Mouse (Mus musculus) ES-E14 (cell line): ENCODE measurements at regions not wholly inside any gene's neighbourhood (a gene's known extent, or its start where the extent isn't known, plus 50 kb on each side); places are given as distances from the start of the nearest gene placed in this dataset.

Experiments
- DNase-seq: peaks from one replicate; pipeline ENCODE4 v3.0.0-alpha.2; 2013; ENCODE audit warnings: low read depth, low spot score
- H3K27ac ChIP-seq: 2 replicates; pipeline ENCODE4 v1.5.1; 2012; ENCODE audit warnings: low read depth, mild to moderate bottlenecking, low read length, moderate library complexity, mixed read lengths; ENCODE audit not compliant: poor library complexity, insufficient read depth, severe bottlenecking
- H3K36me3 ChIP-seq: 2 replicates; pipeline ENCODE4 v1.6.1; 2012; ENCODE audit warnings: mild to moderate bottlenecking, low read length, moderate library complexity, mixed read lengths; ENCODE audit not compliant: control insufficient read depth, poor library complexity, insufficient read depth, severe bottlenecking
- H3K4me1 ChIP-seq, 2 experiments: fragments of 150-350 bp in 1 of 2; sonication (generic) in 1 of 2; 2 replicates each; pipeline ENCODE4 v1.6.1; 2012; ENCODE audit warnings: low read length in 2 of 2, mild to moderate bottlenecking in 1 of 2, mixed read lengths in 1 of 2; ENCODE audit not compliant: control insufficient read depth in 2 of 2, insufficient read depth in 2 of 2, poor library complexity in 1 of 2
- H3K4me3 ChIP-seq, 2 experiments: fragments of 150-350 bp in 1 of 2; sonication (generic) in 1 of 2; 2 replicates each; pipeline ENCODE4 v1.5.1; 2012; ENCODE audit warnings: low read length in 2 of 2, low read depth in 1 of 2, mild to moderate bottlenecking in 1 of 2, mixed read lengths in 1 of 2; ENCODE audit not compliant: insufficient read depth in 1 of 2, poor library complexity in 1 of 2, severe bottlenecking in 1 of 2
- H3K9ac ChIP-seq: 2 replicates; pipeline ENCODE4 v1.6.1; 2012; ENCODE audit warnings: low read depth, mild to moderate bottlenecking, low read length, mixed read lengths; ENCODE audit not compliant: poor library complexity, insufficient read depth, severe bottlenecking
- H3K9me3 ChIP-seq: fragments of 150-350 bp; sonication (generic); 2 replicates; pipeline ENCODE4 v1.6.1; 2012; ENCODE audit warnings: low read depth, mild to moderate bottlenecking, low read length; ENCODE audit not compliant: control insufficient read depth, insufficient read depth
- CHD2 ChIP-seq: IDR thresholded peaks from 2 replicates; pipeline ENCODE4 v1.6.1; 2014; ENCODE audit warnings: mild to moderate bottlenecking, low read depth, low read length, inconsistent platforms
- HCFC1 ChIP-seq: IDR thresholded peaks from 2 replicates; pipeline ENCODE4 v1.6.1; 2012; ENCODE audit warnings: low read length, inconsistent platforms, borderline replicate concordance; ENCODE audit not compliant: insufficient read depth
- MAFK ChIP-seq: IDR thresholded peaks from 2 replicates; pipeline ENCODE4 v1.6.1; 2014; ENCODE audit warnings: mild to moderate bottlenecking, low read depth, low read length, inconsistent platforms; ENCODE audit not compliant: insufficient read depth
- ZC3H11A ChIP-seq: IDR thresholded peaks from 2 replicates; pipeline ENCODE4 v1.6.1; 2012; ENCODE audit warnings: low read depth, mild to moderate bottlenecking, inconsistent platforms, low read length, borderline replicate concordance
- ZNF384 ChIP-seq: IDR thresholded peaks from 2 replicates; pipeline ENCODE4 v1.6.1; 2012; ENCODE audit warnings: low read depth, low read length, inconsistent platforms
- in situ Hi-C, 2 experiments: fragments of 600-800 bp; cut with MboI; formaldehyde crosslinking; loops; one replicate each; pipeline ENCODE4 v1.15.1; 2025; ENCODE audit warnings: low sequenced_read_pairs in 2 of 2, inconsistent platforms in 1 of 2; ENCODE audit not compliant: unreplicated experiment in 2 of 2

DNA sequence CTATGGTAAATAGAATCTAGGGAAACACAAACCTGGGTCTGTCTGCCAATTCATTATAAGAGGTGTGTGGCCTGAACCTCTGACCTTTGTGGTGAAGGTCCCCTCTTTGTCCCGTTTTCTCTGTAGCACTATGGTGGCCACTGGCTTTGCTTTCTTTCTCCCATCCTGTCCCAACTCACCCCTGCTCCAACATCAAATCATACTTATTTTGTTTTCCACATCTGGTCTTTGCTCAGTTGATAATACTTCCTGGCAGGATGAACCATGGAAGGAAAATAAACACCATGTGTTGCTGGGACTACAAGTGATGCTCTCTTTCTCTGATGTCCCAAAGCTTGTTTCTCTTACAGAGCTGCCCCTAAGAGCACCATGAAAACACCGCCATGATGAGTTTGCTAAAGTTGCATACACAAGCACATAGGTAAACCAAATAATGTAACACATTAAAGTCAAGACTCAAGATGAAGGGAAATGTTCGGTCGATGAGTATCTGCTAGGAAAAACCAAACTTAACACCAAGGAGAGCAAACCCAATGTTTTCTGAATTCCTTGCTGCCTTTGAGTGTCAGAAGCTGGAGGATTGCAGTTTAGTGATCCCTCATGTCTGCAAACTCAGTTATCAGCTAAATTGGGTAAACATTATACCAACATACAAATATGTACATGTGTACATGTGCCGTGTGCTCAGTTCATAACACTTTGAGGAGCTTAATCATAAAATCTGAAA lies 269.1 kb downstream of the Rfpl4b start:
- H3K27ac ChIP-seq: no peak overlapping the region
- no peaks in the 10 kb centered on the region for H3K9me3 ChIP-seq
- H3K9ac ChIP-seq: no peak overlapping the region
- no peak for DNase-seq
- no peak for TF ChIP-seq MAFK
- TF ChIP-seq ZC3H11A: no peak
- no peak for TF ChIP-seq CHD2
- TF ChIP-seq ZNF384: no peak
- TF ChIP-seq HCFC1: no peak
- in situ Hi-C loops: no loop called here
- no peak overlapping the region for H3K4me3 ChIP-seq
- peaks cover 0 to 2% of the 10 kb centered on the region in 2 experiments; a peak in 2 of 4 replicates for H3K4me1 ChIP-seq
- H3K36me3 ChIP-seq: no peaks in the 10 kb centered on the region

DNA sequence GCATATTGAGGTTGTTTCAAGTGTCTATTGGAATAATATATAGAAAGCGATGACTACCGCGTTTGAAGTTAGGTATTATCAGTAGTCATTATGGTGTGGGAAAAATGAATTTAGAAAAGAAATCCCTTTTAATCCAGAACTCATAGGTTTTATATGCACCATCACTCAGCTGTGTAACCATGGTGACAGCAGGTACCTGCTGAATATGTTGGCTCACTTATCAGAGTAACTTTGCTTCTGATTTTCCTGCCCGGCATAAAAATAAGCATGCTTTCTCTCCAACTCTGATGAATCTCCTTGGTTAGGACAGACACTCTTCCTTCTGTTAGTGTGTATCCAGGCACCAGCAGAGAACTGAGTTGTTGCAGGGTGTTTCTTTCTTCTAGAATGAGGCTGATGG lies 281.5 kb downstream of the Rfpl4b start:
- TF ChIP-seq ZNF384 (no peak), HCFC1 (no peak), MAFK (no peak), ZC3H11A (no peak), CHD2 (no peak)
- Histone ChIP-seq H3K36me3 (no peaks in the 10 kb centered on the region), H3K9ac (no peak overlapping the region), H3K4me3 (no peak overlapping the region), H3K27ac (no peak overlapping the region), H3K9me3 (no peaks in the 10 kb centered on the region), H3K4me1 (no peaks in the 10 kb centered on the region)
- no peak for DNase-seq
- in situ Hi-C loops: no loop called here

DNA sequence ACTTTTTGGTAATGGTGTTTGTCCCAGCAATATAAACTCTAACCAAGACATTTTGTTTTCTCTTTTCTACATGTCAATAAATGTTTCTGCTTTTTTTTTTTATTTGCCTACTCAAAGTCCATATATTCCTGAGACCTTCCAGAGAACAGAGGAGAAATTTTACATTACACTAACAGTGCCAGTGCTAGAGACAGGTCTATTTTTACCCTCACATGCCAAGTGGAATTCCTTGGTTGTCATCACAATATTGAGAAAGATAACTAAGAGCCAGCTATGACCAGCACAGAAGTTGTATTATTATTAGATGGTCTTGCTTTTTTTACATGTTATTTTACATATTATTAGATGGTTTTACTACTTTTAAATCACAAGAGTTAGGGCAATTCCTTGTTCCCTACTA lies 282.8 kb downstream of the Rfpl4b start:
- Histone ChIP-seq H3K4me1 (no peaks in the 10 kb centered on the region), H3K4me3 (no peak overlapping the region), H3K36me3 (no peaks in the 10 kb centered on the region), H3K9me3 (no peaks in the 10 kb centered on the region), H3K9ac (no peak overlapping the region), H3K27ac (no peak overlapping the region)
- no peak for DNase-seq
- in situ Hi-C loops: no loop called here
- no peak for TF ChIP-seq HCFC1
- no peak for TF ChIP-seq CHD2
- TF ChIP-seq MAFK: no peak
- no peak for TF ChIP-seq ZNF384
- TF ChIP-seq ZC3H11A: no peak

DNA sequence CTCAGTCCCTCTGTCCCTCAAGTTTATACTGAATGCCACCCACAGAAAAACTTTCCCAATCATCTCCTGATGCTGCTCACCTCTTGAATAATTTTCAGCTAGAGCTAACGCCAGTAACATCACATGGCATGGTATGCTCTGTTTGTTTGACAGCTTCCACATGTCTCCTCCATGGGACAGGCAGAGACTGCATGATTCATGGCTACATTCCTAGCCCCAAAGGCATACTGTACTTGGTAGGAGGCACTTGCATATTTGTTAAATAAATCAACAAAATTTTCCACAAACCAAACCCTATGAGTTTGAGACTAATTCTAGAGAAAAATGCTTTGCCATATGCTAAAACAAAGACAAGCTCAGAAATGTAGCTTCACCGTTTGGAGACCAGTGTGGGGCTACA lies 304.9 kb downstream of the Rfpl4b start:
- Histone ChIP-seq H3K36me3 (no peaks in the 10 kb centered on the region), H3K27ac (no peak overlapping the region), H3K4me1 (no peaks in the 10 kb centered on the region), H3K4me3 (no peak overlapping the region), H3K9me3 (no peaks in the 10 kb centered on the region), H3K9ac (no peak overlapping the region)
- TF ChIP-seq HCFC1 (no peak), MAFK (no peak), ZNF384 (no peak), ZC3H11A (no peak), CHD2 (no peak)
- in situ Hi-C loops: no loop called here
- DNase-seq: no peak
